ENCODE assay signal across 13 mouse cellular contexts in the genomic region with DNA sequence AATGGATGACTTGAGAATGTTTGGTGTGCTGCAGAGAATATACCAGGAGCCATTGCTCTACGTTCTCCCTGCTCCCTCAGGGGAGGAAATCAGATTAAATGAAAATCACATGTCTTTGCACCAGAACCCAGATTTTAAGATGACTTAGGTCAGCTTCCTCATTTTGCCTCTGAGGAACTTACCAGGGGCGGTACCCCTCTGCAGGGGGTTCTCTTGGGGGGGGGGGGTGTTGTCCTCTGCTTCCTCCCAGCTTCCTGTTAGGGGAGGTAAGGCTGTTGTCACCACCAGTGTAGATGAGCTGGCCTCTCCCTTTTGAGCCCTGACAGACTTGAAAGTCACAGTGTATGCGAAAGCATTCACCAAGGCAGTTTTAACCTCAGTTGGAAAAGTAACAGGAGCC. TPM values are rescaled to one million over a fixed set of nuclear protein-coding genes. Genes with fewer than 3 reads are reported as not detected.
A peak's percentile ranks its signal among the peaks of the same experiment; 100 is the strongest.
DNase-seq lines count a peak whose midpoint lies in the region; ATAC-seq and TF ChIP-seq lines count a peak whose summit lies in the region.
"Had no signal": no experiment of that assay in that cellular context is flagged by ENCODE, and none has a peak within 500 bp of the region (broad histone marks: within the 10 kb centered on the region; RNA-seq: fewer than 3 reads in every experiment).

No protein-coding gene starts in this region.

- H3K27me3 ChIP-seq in lung, postnatal 0 days (replicated peaks; ENCODE audit: insufficient read depth, low read length) = no peaks in the 10 kb centered on the region
- no peaks in the 10 kb centered on the region for H3K27me3 ChIP-seq in Patski
- no peaks in the 10 kb centered on the region for H3K27me3 ChIP-seq in limb, embryonic 14.5 days (ENCODE audit: control insufficient read depth, insufficient read depth, low read length)
- no peaks in the 10 kb centered on the region for H3K27me3 ChIP-seq in splenic B cell, adult 2 months (ENCODE audit: control insufficient read depth, insufficient read depth, low read length, poor library complexity, severe bottlenecking)
- no peaks in the 10 kb centered on the region for H3K27me3 ChIP-seq in forebrain, embryonic 11.5 days (ENCODE audit: control insufficient read depth, insufficient read depth, low read length)
- H3K27me3 ChIP-seq: midbrain, embryonic 12.5 days had no signal

- no peak overlapping the region for H3K9ac ChIP-seq in lung, postnatal 0 days (replicated peaks; ENCODE audit: low read depth)
- H3K9ac ChIP-seq in limb, embryonic 14.5 days (ENCODE audit: low read depth, low read length, severe bottlenecking) = no peak overlapping the region
- no peak overlapping the region for H3K9ac ChIP-seq in forebrain, embryonic 11.5 days (ENCODE audit: low read length)
- H3K9ac ChIP-seq: midbrain, embryonic 12.5 days had no signal

- H3K27ac ChIP-seq in lung, postnatal 0 days (ENCODE audit: low read length) = no peak overlapping the region
- H3K27ac ChIP-seq in limb, embryonic 14.5 days (replicated peaks; ENCODE audit: low read depth, low read length) = 0 out of 2 replicates have a peak overlapping the region, but pooled peaks have one; percentile 20
- no peak overlapping the region for H3K27ac ChIP-seq in forebrain, embryonic 11.5 days (ENCODE audit: low read depth, low read length)
- H3K27ac ChIP-seq: heart, adult 2 months; midbrain, embryonic 12.5 days had no signal

- no peaks in the 10 kb centered on the region for H3K4me1 ChIP-seq in lung, postnatal 0 days (ENCODE audit: insufficient read depth, low read depth, low read length)
- H3K4me1 ChIP-seq in limb, embryonic 14.5 days (ENCODE audit: control insufficient read depth, insufficient read depth, low read length) = no peaks in the 10 kb centered on the region
- no peaks in the 10 kb centered on the region for H3K4me1 ChIP-seq in lung, adult 2 months (ENCODE audit: control insufficient read depth, insufficient read depth, low read length)
- no peaks in the 10 kb centered on the region for H3K4me1 ChIP-seq in forebrain, embryonic 11.5 days (replicated peaks; ENCODE audit: control insufficient read depth, insufficient read depth, low read length)

- WGBS in lung, postnatal 0 days = 74% methylated on average over 3 of the region's 3 CpGs
- 50% methylated on average over 3 of the region's 3 CpGs for WGBS in limb, embryonic 14.5 days
- 69% methylated on average over 3 of the region's 3 CpGs for WGBS in lung, adult 2 months
- WGBS in forebrain, embryonic 11.5 days = 78% methylated on average over 3 of the region's 3 CpGs

- no peak for TF ChIP-seq POLR2A in limb, embryonic 14.5 days (IDR thresholded peaks at IDR 0.05; ENCODE audit: borderline replicate concordance, extremely low read depth, insufficient read depth, insufficient read length)
- TF ChIP-seq POLR2A in lung, adult 2 months (IDR thresholded peaks at IDR 0.05; ENCODE audit: borderline replicate concordance, extremely low read depth, low read depth, low read length) = no peak

- TF ChIP-seq CTCF in lung, postnatal 0 days (IDR thresholded peaks at IDR 0.05) = no peak
- TF ChIP-seq CTCF in Patski (IDR thresholded peaks at IDR 0.05) = no peak
- no peak for TF ChIP-seq CTCF in lung, adult 2 months (IDR thresholded peaks at IDR 0.05; ENCODE audit: insufficient read depth, low read length)

- no peaks in the 10 kb centered on the region for H3K36me3 ChIP-seq in lung, postnatal 0 days (ENCODE audit: insufficient read depth, low read length)
- H3K36me3 ChIP-seq in limb, embryonic 14.5 days (ENCODE audit: control insufficient read depth, insufficient read depth, low read length) = peaks cover 16% of the 10 kb centered on the region
- peaks cover 3% of the 10 kb centered on the region; the same call in 1 of the 2 replicates for H3K36me3 ChIP-seq in splenic B cell, adult 2 months (ENCODE audit: control insufficient read depth, insufficient read depth, low read length, poor library complexity, severe bottlenecking)
- no peaks in the 10 kb centered on the region; the same call in 1 of the 2 replicates for H3K36me3 ChIP-seq in forebrain, embryonic 11.5 days (ENCODE audit: control insufficient read depth, insufficient read depth, low read length)

- 0 out of 2 replicates have a peak, but pooled peaks have one; percentile 28 for ATAC-seq in lung, postnatal 0 days
- ATAC-seq in Patski = peak; percentile 17
- no peak for ATAC-seq in limb, embryonic 14.5 days (ENCODE audit: low FRiP score, low read depth)
- ATAC-seq in forebrain, embryonic 11.5 days (replicated peaks; ENCODE audit: low FRiP score) = no peak
- ATAC-seq: CD4-positive, CD25-positive, alpha-beta regulatory T cell, adult 4 months had no signal

- in situ Hi-C loops in Patski (cut with MboI; ENCODE audit: low pct_unique_long_range_greater_than_20kb) = no loop called here

- DNase-seq in lung, postnatal 0 days (ENCODE audit: low spot score) = no peak
- no peak for DNase-seq in lung, postnatal 25 days (ENCODE audit: low spot score)
- DNase-seq in Patski (ENCODE audit: low read depth, low spot score) = no peak
- DNase-seq in limb, embryonic 14.5 days (ENCODE audit: low spot score) = no peak
- peak; percentile 62 for DNase-seq in splenic B cell, adult 2 months (ENCODE audit: low read depth, low spot score)
- DNase-seq in lung, adult 2 months = no peak
- no peak for DNase-seq in forebrain, embryonic 11.5 days (ENCODE audit: low spot score)
- DNase-seq: cerebellum, adult 9-10 months; embryo, embryonic 11 days; heart, adult 2 months; heart, postnatal 14 days had no signal

- CTCF ChIA-PET in Patski (lab: Charles Lee) = no interaction called here

- no peak overlapping the region for H3K4me3 ChIP-seq in lung, postnatal 0 days (ENCODE audit: low read depth, low read length)
- no peak overlapping the region for H3K4me3 ChIP-seq in limb, embryonic 14.5 days (replicated peaks; ENCODE audit: low read length)
- H3K4me3 ChIP-seq in lung, adult 2 months (replicated peaks; ENCODE audit: extremely low read depth, low read depth, low read length) = no peak overlapping the region
- no peak overlapping the region for H3K4me3 ChIP-seq in forebrain, embryonic 11.5 days (ENCODE audit: low read depth, low read length)
- H3K4me3 ChIP-seq: heart, adult 2 months; midbrain, embryonic 12.5 days had no signal

- POLR2A ChIA-PET in Patski (lab: Charles Lee) = interaction anchor here (0.6 kb wide), 1 partner anchor 527 kb away, joined by 3 read pairs; no protein-coding TSS in a partner anchor

- TF ChIP-seq EP300 in lung, postnatal 0 days (IDR thresholded peaks at IDR 0.05) = no peak

- no peak overlapping the region for H3K4me2 ChIP-seq in lung, postnatal 0 days (replicated peaks; ENCODE audit: low read depth, low read length)
- H3K4me2 ChIP-seq in limb, embryonic 14.5 days (replicated peaks; ENCODE audit: low read depth, low read length, severe bottlenecking) = no peak overlapping the region
- H3K4me2 ChIP-seq in forebrain, embryonic 11.5 days (ENCODE audit: low read depth, low read length, severe bottlenecking) = no peak overlapping the region
- H3K4me2 ChIP-seq: midbrain, embryonic 12.5 days had no signal

- H3K9me3 ChIP-seq in lung, postnatal 0 days (ENCODE audit: low read length) = no peaks in the 10 kb centered on the region
- H3K9me3 ChIP-seq in limb, embryonic 14.5 days (ENCODE audit: control insufficient read depth, low read length) = no peaks in the 10 kb centered on the region
- H3K9me3 ChIP-seq in forebrain, embryonic 11.5 days (ENCODE audit: control insufficient read depth, low read length) = no peaks in the 10 kb centered on the region
- H3K9me3 ChIP-seq: midbrain, embryonic 12.5 days had no signal

RNA-seq across cellular contexts. Expression of a gene that starts 47.1 kb away (rescaled TPM):
- polyA plus RNA-seq in lung, postnatal 0 days (2015; fragmentation: Nextera tagmentation; extraction: Ambion mirVana) = 12.4 and 12.9 TPM in 2 replicates
- polyA plus RNA-seq in Patski (2021) = 122 TPM
- polyA plus RNA-seq in limb, embryonic 14.5 days (2012; rRNA removed) = 20.2 and 37.0 TPM in 2 replicates
- polyA plus RNA-seq in limb, embryonic 14.5 days (2014; fragmentation: Nextera tagmentation; extraction: Ambion mirVana) = 14.6 and 15.2 TPM in 2 replicates
- 13.3 and 16.8 TPM in 2 replicates for polyA plus RNA-seq in lung, adult 2 months (2012; rRNA removed)
- 10.5 and 11.5 TPM in 2 replicates for polyA plus RNA-seq in forebrain, embryonic 11.5 days (2014; fragmentation: Nextera tagmentation; extraction: Ambion mirVana)

Comparison
In these comparisons a context has a peak if more than half of its experiments do, and no peak if none do; other contexts are left out.
1. ATAC-seq: peak in lung, postnatal 0 days (single experiment) and Patski (single experiment); none in limb, embryonic 14.5 days (single experiment) and forebrain, embryonic 11.5 days (single experiment).